In the genomic region with DNA sequence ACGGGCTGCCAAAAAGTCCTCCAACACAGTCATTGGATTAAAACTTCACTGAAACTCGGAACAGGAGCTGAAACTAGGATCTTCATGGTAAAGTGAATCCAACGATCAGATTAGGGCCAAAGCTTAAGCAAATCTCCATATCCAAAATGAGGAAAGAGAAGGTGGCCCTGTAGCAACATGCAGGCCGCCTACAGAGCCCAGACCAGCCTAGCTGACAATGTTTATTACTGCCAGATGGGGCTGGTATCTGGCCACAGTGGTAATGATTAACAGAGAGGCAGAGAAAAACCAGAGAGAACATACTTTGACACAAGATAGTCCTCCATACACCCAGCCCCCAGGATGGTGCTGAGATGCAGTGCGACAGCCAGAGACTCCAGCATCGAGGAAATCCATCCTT, we compare ENCODE assay signal across 16 mouse cellular contexts.
DNase-seq lines count a peak whose midpoint lies in the region; ATAC-seq and TF ChIP-seq lines count a peak whose summit lies in the region.
"Had no signal": no experiment of that assay in that cellular context is flagged by ENCODE, and none has a peak within 500 bp of the region (broad histone marks: within the 10 kb centered on the region; RNA-seq: fewer than 3 reads in every experiment).

No protein-coding gene starts in this region.

- 74% methylated on average over 6 of the region's 6 CpGs for WGBS in heart, embryonic 13.5 days
- 80% methylated on average over 6 of the region's 6 CpGs for WGBS in heart, adult 2 months
- WGBS in embryonic facial prominence, embryonic 15.5 days = 36% methylated on average over 6 of the region's 6 CpGs
- WGBS in limb, embryonic 15.5 days = 47% methylated on average over 6 of the region's 6 CpGs
- 75% methylated on average over 6 of the region's 6 CpGs for WGBS in hindbrain, embryonic 12.5 days

- H3K4me1 ChIP-seq in heart, embryonic 13.5 days = 0 out of 2 replicates have a peak, but pooled peaks cover 2% of the 10 kb centered on the region
- H3K4me1 ChIP-seq in heart, adult 2 months (ENCODE audit: control insufficient read depth, insufficient read depth, low read length) = no peaks in the 10 kb centered on the region
- H3K4me1 ChIP-seq in embryonic facial prominence, embryonic 15.5 days = peaks cover 20% of the 10 kb centered on the region
- no peaks in the 10 kb centered on the region for H3K4me1 ChIP-seq in limb, embryonic 15.5 days
- peaks cover 7% of the 10 kb centered on the region for H3K4me1 ChIP-seq in hindbrain, embryonic 12.5 days
- H3K4me1 ChIP-seq: forebrain, embryonic 13.5 days; neural tube, embryonic 12.5 days had no signal

- no peaks in the 10 kb centered on the region; the same call in 1 of the 2 replicates for H3K9me3 ChIP-seq in heart, embryonic 13.5 days
- no peaks in the 10 kb centered on the region for H3K9me3 ChIP-seq in embryonic facial prominence, embryonic 15.5 days (replicated peaks)
- H3K9me3 ChIP-seq in limb, embryonic 15.5 days = no peaks in the 10 kb centered on the region
- no peaks in the 10 kb centered on the region for H3K9me3 ChIP-seq in hindbrain, embryonic 12.5 days (replicated peaks)
- H3K9me3 ChIP-seq: forebrain, embryonic 13.5 days; neural tube, embryonic 12.5 days had no signal

- H3K4me3 ChIP-seq in heart, embryonic 13.5 days = no peak overlapping the region
- H3K4me3 ChIP-seq in heart, adult 2 months = no peak overlapping the region
- H3K4me3 ChIP-seq in embryonic facial prominence, embryonic 15.5 days (replicated peaks) = no peak overlapping the region
- H3K4me3 ChIP-seq in limb, embryonic 15.5 days = no peak overlapping the region
- H3K4me3 ChIP-seq in hindbrain, embryonic 12.5 days = no peak overlapping the region
- H3K4me3 ChIP-seq: forebrain, embryonic 13.5 days; layer of hippocampus, adult 2 months; neural tube, embryonic 12.5 days had no signal

- no peak overlapping the region for H3K9ac ChIP-seq in heart, embryonic 13.5 days
- no peak overlapping the region for H3K9ac ChIP-seq in heart, adult 2 months (ENCODE audit: low read depth, low read length)
- H3K9ac ChIP-seq in embryonic facial prominence, embryonic 15.5 days = no peak overlapping the region
- no peak overlapping the region for H3K9ac ChIP-seq in limb, embryonic 15.5 days
- H3K9ac ChIP-seq in hindbrain, embryonic 12.5 days = no peak overlapping the region
- H3K9ac ChIP-seq: forebrain, embryonic 13.5 days; neural tube, embryonic 12.5 days had no signal

- TF ChIP-seq EP300 in heart, adult 2 months (IDR thresholded peaks at IDR 0.05; ENCODE audit: insufficient read depth, low read depth, low read length) = no peak

- no peak for TF ChIP-seq CTCF in heart, adult 2 months (IDR thresholded peaks at IDR 0.05)

- ATAC-seq in heart, embryonic 13.5 days (ENCODE audit: extremely low read depth, insufficient number of reproducible peaks, low FRiP score, low TSS enrichment) = no peak
- ATAC-seq in embryonic facial prominence, embryonic 15.5 days (ENCODE audit: insufficient number of reproducible peaks, low FRiP score, low TSS enrichment, low read depth) = peak; percentile 71; the same call in 1 of the 2 replicates
- no peak for ATAC-seq in limb, embryonic 15.5 days (ENCODE audit: insufficient number of reproducible peaks, low FRiP score, low TSS enrichment, low read depth)
- ATAC-seq in hindbrain, embryonic 12.5 days (ENCODE audit: low FRiP score) = no peak
- ATAC-seq: forebrain, embryonic 13.5 days had no signal

- intact Hi-C loops in heart, adult 2 months (cut with DNase I) = no loop called here

- no peak overlapping the region for H3K4me2 ChIP-seq in heart, embryonic 13.5 days
- H3K4me2 ChIP-seq in embryonic facial prominence, embryonic 15.5 days (replicated peaks) = no peak overlapping the region
- no peak overlapping the region for H3K4me2 ChIP-seq in limb, embryonic 15.5 days
- H3K4me2 ChIP-seq in hindbrain, embryonic 12.5 days (replicated peaks) = no peak overlapping the region
- H3K4me2 ChIP-seq: forebrain, embryonic 13.5 days; midbrain, embryonic 11.5 days; neural tube, embryonic 12.5 days had no signal

- no peaks in the 10 kb centered on the region for H3K79me2 ChIP-seq in heart, adult 2 months (replicated peaks; ENCODE audit: control insufficient read depth, insufficient read depth, low read length)

- no peaks in the 10 kb centered on the region for H3K27me3 ChIP-seq in heart, embryonic 13.5 days (replicated peaks)
- no peaks in the 10 kb centered on the region for H3K27me3 ChIP-seq in heart, adult 2 months (ENCODE audit: control insufficient read depth, insufficient read depth, low read length)
- no peaks in the 10 kb centered on the region for H3K27me3 ChIP-seq in embryonic facial prominence, embryonic 15.5 days
- H3K27me3 ChIP-seq in limb, embryonic 15.5 days = no peaks in the 10 kb centered on the region
- no peaks in the 10 kb centered on the region for H3K27me3 ChIP-seq in hindbrain, embryonic 12.5 days
- H3K27me3 ChIP-seq: forebrain, embryonic 13.5 days; neural tube, embryonic 12.5 days had no signal

- no peak for TF ChIP-seq POLR2A in heart, adult 2 months (IDR thresholded peaks at IDR 0.05; ENCODE audit: insufficient read depth, low read depth, low read length)

- no peaks in the 10 kb centered on the region for H3K36me3 ChIP-seq in heart, embryonic 13.5 days
- no peaks in the 10 kb centered on the region for H3K36me3 ChIP-seq in heart, adult 2 months (ENCODE audit: control insufficient read depth, insufficient read depth, low read length)
- H3K36me3 ChIP-seq in embryonic facial prominence, embryonic 15.5 days = no peaks in the 10 kb centered on the region
- H3K36me3 ChIP-seq in limb, embryonic 15.5 days = no peaks in the 10 kb centered on the region
- no peaks in the 10 kb centered on the region for H3K36me3 ChIP-seq in hindbrain, embryonic 12.5 days
- H3K36me3 ChIP-seq: neural tube, embryonic 12.5 days had no signal

- DNase-seq in heart, adult 2 months = no peak
- peak; percentile 46 for DNase-seq in kidney, adult 9 months
- no peak for DNase-seq in layer of hippocampus, postnatal 14 days (ENCODE audit: low spot score in 2 of 2)
- DNase-seq in cerebellum, adult 18-20 months = no peak
- DNase-seq: cerebellum, adult 9-11 months; heart, postnatal 14 days; lung, postnatal 10 days; right cerebral cortex, adult 18-20 months had no signal

- peak overlapping the region; percentile 24; the same call in 1 of the 2 replicates for H3K27ac ChIP-seq in heart, embryonic 13.5 days (replicated peaks)
- no peak overlapping the region for H3K27ac ChIP-seq in heart, adult 2 months
- H3K27ac ChIP-seq in embryonic facial prominence, embryonic 15.5 days (replicated peaks) = peak overlapping the region; percentile 63
- peak overlapping the region; percentile 38; the same call in 1 of the 2 replicates for H3K27ac ChIP-seq in limb, embryonic 15.5 days
- H3K27ac ChIP-seq in hindbrain, embryonic 12.5 days = no peak overlapping the region
- H3K27ac ChIP-seq: forebrain, embryonic 13.5 days; layer of hippocampus, adult 2 months; neural tube, embryonic 12.5 days had no signal

Comparison
In these comparisons a context has a peak if more than half of its experiments do, and no peak if none do; other contexts are left out.
1. H3K27ac ChIP-seq: peak in heart, embryonic 13.5 days (single experiment), embryonic facial prominence, embryonic 15.5 days (single experiment) and limb, embryonic 15.5 days (single experiment); none in heart, adult 2 months (single experiment) and hindbrain, embryonic 12.5 days (single experiment).